Mouse (Mus musculus) E14TG2a.4 (cell line): Measurements from ENCODE around the gene Lrrc74b.

Experiments used
- CTCF ChIP-seq: conservative IDR thresholded peaks from 2 replicates; pipeline ENCODE4 v1.5.1; 2014; ENCODE audit warnings: low read length
- NANOG ChIP-seq: IDR thresholded peaks from 2 replicates; pipeline ENCODE4 v1.6.1; 2014; ENCODE audit warnings: borderline replicate concordance, low read length, mixed read lengths
- POU5F1 ChIP-seq: IDR thresholded peaks from 2 replicates; pipeline ENCODE4 v1.6.1; 2014; ENCODE audit warnings: low read length, borderline replicate concordance

- no peak for TF ChIP-seq CTCF
- no peak for TF ChIP-seq POU5F1
- no peak for TF ChIP-seq NANOG
These were observed 15.8 kb upstream of the Lrrc74b start for GRCm38 (mm10) chr16:17576825-17577215.
